Mouse (Mus musculus): ENCODE measurements around the gene Scml4. TPM values are rescaled to one million over a fixed set of nuclear protein-coding genes. Genes with fewer than 3 reads are reported as not detected.

Gene Scml4
- polyA plus RNA-seq (2014; fragmentation: Illumina TruSeq; extraction: RNeasy Lipid Tissue Mini Kit (QIAGEN cat#74804); ENCODE audit: insufficient read depth, low read depth, low replicate concordance) = 1.9 TPM

GRCm38 (mm10) chr10:42860159-42860911 lies at the start of gene Scml4:
TSS of gene Scml4 (plus strand) at chr10:42860370.

Other genes starting within 250 kb of the Scml4 start
- gene Sec63, start 98.9 kb upstream of the Scml4 start, polyA plus RNA-seq (2014; fragmentation: Illumina TruSeq; extraction: RNeasy Lipid Tissue Mini Kit (QIAGEN cat#74804); ENCODE audit: insufficient read depth, low read depth, low replicate concordance) = 49.5 TPM

Measured in lung, adult 10 weeks (tissue).